Mouse (Mus musculus) megakaryocyte, embryonic 14.5 days (primary cell): ENCODE results near the gene Pxn.

Source experiments
- FLI1 ChIP-seq: IDR thresholded peaks from 2 replicates; pipeline ENCODE4 v1.6.1; 2012; ENCODE audit warnings: low read length, inconsistent platforms, mixed read lengths
- GATA1 ChIP-seq: IDR thresholded peaks from 3 replicates; pipeline ENCODE4 v1.6.1; 2012; ENCODE audit warnings: mixed read lengths, low read length, inconsistent platforms, borderline replicate concordance

GRCm38 (mm10) chr5:115525416-115525815, 18.9 kb downstream of the Pxn start:
- no peak for TF ChIP-seq GATA1
- no peak for TF ChIP-seq FLI1
